Mouse (Mus musculus) small intestine, adult 2 months (tissue): Measurements from ENCODE around the gene App.

ENCODE experiments used
- CTCF ChIP-seq: fragments of 200-500 bp; IDR thresholded peaks from 2 replicates; pipeline ENCODE4 v1.5.1; 2012; ENCODE audit warnings: low read depth, mild to moderate bottlenecking, control low read depth, inconsistent platforms, low read length, moderate library complexity, mixed read lengths; ENCODE audit not compliant: insufficient replicate concordance, insufficient read length; ENCODE audit errors: extremely low read depth
- POLR2A ChIP-seq: fragments of 200-500 bp; IDR thresholded peaks from 2 replicates; pipeline ENCODE4 v1.6.1; 2012; ENCODE audit warnings: low read depth, mild to moderate bottlenecking, control low read depth, inconsistent platforms, low read length, moderate library complexity

- TF ChIP-seq CTCF, result no peak
- no peak for TF ChIP-seq POLR2A
Measured at GRCm38 (mm10) chr16:84963527-84963926, 210.0 kb downstream of the App start.
